Mouse (Mus musculus): Measurements from ENCODE around the gene Cdh22. TPM values are rescaled to one million over a fixed set of nuclear protein-coding genes. Genes with fewer than 3 reads are reported as not detected.

The Cdh22 gene
- total and polyA plus RNA-seq, 2 experiments from 2014 or later = 19.2 to 47.3 TPM

DNA sequence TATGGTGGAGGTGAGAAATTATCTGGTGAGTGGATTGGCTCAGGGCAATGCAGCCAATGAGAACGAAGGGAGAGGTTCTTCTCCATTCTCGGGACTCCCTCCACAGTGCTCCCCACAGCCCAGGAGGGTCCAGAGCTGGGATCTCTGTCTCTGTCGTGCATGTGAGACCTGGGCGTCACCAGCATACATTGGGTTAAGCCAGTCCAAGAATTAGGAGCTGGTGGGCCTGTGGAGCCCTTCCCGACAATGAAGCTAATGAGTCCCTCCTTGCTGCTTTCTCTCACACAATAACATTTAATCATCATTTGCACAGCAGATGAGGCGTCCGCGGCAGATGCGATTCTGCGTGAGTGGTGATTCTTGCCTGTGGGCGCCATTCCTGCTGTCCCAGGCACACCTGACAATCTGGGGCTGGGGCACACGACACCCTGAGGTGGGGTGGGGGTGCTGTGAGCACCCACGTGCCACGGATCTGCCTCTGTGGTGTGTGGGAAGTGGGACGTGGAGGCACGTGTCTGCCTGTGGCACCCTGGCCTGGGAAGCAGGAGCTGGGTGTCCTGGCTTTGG lies 129.1 kb downstream of the Cdh22 start:
- Histone ChIP-seq H3K27me3 (ENCODE audit: insufficient read depth, low read length) (no peaks in the 10 kb centered on the region; the same call in 1 of the 2 replicates), H3K36me3 (ENCODE audit: insufficient read depth, low read length) (no peaks in the 10 kb centered on the region), H3K9me3 (ENCODE audit: low read length) (no peaks in the 10 kb centered on the region), H3K4me2 (ENCODE audit: low read depth, low read length) (no peak overlapping the region), H3K27ac (no peak overlapping the region; the same call in 1 of the 2 replicates), H3K4me3 (ENCODE audit: low read length) (no peak overlapping the region), H3K4me1 (ENCODE audit: insufficient read depth, low read length) (0 out of 2 replicates have a peak, but pooled peaks cover 5% of the 10 kb centered on the region), H3K9ac (replicated peaks; ENCODE audit: low read length) (no peak overlapping the region)
- TF ChIP-seq CTCF (IDR thresholded peaks at IDR 0.05; ENCODE audit: low read depth) = no peak
- ATAC-seq = no peak
- no peak for DNase-seq (ENCODE audit: low spot score)
- WGBS = 53% methylated on average over 16 of the region's 16 CpGs

DNA sequence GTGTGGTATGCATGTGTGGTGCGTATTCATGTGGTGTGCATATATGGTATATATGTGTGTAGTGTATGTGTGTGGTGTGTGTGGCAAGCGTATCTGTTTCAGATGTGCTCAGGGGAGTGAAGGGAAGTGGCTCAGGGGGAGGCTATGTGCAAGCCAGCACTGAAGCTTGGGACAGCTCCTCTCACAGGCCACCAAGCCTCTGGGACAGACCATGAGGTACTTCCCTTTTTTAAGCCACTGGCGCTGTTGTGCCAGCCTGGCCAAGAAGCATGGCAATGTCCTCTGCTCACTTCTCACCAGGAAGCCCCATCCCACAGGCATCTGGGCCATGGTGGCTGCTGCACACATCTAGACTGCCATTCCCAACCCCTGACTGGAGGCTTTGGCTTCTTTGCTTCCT lies 131.7 kb downstream of the Cdh22 start:
- ATAC-seq (no peak), DNase-seq (ENCODE audit: low spot score) (no peak)
- no peaks in the 10 kb centered on the region for H3K9me3 ChIP-seq (ENCODE audit: low read length)
- no peak for TF ChIP-seq CTCF (IDR thresholded peaks at IDR 0.05; ENCODE audit: low read depth)
- H3K4me1 ChIP-seq (ENCODE audit: insufficient read depth, low read length) = 0 out of 2 replicates have a peak, but pooled peaks cover 5% of the 10 kb centered on the region
- no peaks in the 10 kb centered on the region for H3K36me3 ChIP-seq (ENCODE audit: insufficient read depth, low read length)
- no peak overlapping the region for H3K4me2 ChIP-seq (ENCODE audit: low read depth, low read length)
- H3K27me3 ChIP-seq (ENCODE audit: insufficient read depth, low read length) = no peaks in the 10 kb centered on the region; the same call in 1 of the 2 replicates
- 78% methylated on average over 3 of the region's 3 CpGs for WGBS
- no peak overlapping the region for H3K4me3 ChIP-seq (ENCODE audit: low read length)
- H3K27ac ChIP-seq = no peak overlapping the region
- H3K9ac ChIP-seq (replicated peaks; ENCODE audit: low read length) = no peak overlapping the region

DNA sequence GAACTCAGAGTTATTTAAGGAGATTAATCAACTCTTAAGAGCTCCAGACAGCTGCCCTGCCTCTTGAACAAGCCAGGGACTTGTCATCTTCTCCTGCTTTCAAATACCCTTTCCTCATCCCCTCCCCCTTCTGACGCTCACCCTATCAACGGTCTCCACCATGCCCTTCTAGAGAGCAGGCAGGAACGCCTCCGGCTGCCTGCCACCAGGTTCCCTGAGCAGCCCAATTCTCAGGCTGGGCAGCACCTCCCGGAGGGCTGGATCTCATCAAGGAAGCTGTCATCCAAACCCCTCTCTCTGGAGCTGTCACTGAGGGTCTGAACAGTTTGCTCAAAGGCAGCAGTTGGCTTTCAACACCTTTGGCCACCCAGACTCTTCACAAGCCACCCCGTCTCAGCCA lies 133.9 kb downstream of the Cdh22 start:
- ATAC-seq (no peak), DNase-seq (ENCODE audit: low spot score) (no peak)
- Histone ChIP-seq H3K27ac (no peak overlapping the region), H3K27me3 (ENCODE audit: insufficient read depth, low read length) (no peaks in the 10 kb centered on the region; the same call in 1 of the 2 replicates), H3K4me3 (ENCODE audit: low read length) (no peak overlapping the region), H3K9me3 (ENCODE audit: low read length) (no peaks in the 10 kb centered on the region), H3K4me2 (ENCODE audit: low read depth, low read length) (no peak overlapping the region), H3K9ac (replicated peaks; ENCODE audit: low read length) (no peak overlapping the region), H3K4me1 (ENCODE audit: insufficient read depth, low read length) (0 out of 2 replicates have a peak, but pooled peaks cover 5% of the 10 kb centered on the region), H3K36me3 (ENCODE audit: insufficient read depth, low read length) (no peaks in the 10 kb centered on the region)
- WGBS = 19% methylated on average over 6 of the region's 6 CpGs
- TF ChIP-seq CTCF (IDR thresholded peaks at IDR 0.05; ENCODE audit: low read depth) = no peak

GRCm38 (mm10) chr2:165098861-165099260 lies 135.8 kb downstream of the Cdh22 start:
- no peak for TF ChIP-seq CTCF (IDR thresholded peaks at IDR 0.05; ENCODE audit: low read depth)
- no peaks in the 10 kb centered on the region for H3K27me3 ChIP-seq (ENCODE audit: insufficient read depth, low read length)
- ATAC-seq = no peak
- H3K36me3 ChIP-seq (ENCODE audit: insufficient read depth, low read length) = no peaks in the 10 kb centered on the region
- WGBS = 80% methylated on average over 3 of the region's 3 CpGs
- no peak overlapping the region for H3K9ac ChIP-seq (replicated peaks; ENCODE audit: low read length)
- no peak for DNase-seq (ENCODE audit: low spot score)
- H3K9me3 ChIP-seq (ENCODE audit: low read length) = no peaks in the 10 kb centered on the region
- no peak overlapping the region for H3K4me3 ChIP-seq (ENCODE audit: low read length)
- no peak overlapping the region for H3K27ac ChIP-seq
- no peak overlapping the region for H3K4me2 ChIP-seq (ENCODE audit: low read depth, low read length)
- 0 out of 2 replicates have a peak, but pooled peaks cover 5% of the 10 kb centered on the region for H3K4me1 ChIP-seq (ENCODE audit: insufficient read depth, low read length)

DNA sequence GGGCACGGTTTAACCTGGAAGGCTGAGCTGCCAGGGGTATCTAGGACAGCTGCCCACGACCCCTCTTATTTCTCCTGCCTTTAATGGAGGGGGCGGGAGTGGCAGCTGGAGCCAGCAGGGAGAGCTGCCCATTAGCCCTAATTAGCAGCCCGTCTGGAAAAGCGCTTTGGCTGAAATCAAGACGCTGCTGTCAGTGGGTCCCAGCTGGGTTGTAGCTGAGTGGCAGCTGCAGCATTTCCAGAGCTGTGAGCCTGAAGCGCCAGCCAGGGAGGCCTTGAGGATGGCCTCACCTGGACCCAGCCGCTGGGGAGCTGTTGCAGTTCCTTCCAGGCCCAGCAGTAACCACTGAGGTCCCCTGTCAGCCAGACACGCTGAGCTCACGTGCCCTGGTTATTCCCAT lies 138.3 kb downstream of the Cdh22 start:
- 19% methylated on average over 10 of the region's 10 CpGs for WGBS
- peak; percentile 77 for DNase-seq (ENCODE audit: low spot score)

DNA sequence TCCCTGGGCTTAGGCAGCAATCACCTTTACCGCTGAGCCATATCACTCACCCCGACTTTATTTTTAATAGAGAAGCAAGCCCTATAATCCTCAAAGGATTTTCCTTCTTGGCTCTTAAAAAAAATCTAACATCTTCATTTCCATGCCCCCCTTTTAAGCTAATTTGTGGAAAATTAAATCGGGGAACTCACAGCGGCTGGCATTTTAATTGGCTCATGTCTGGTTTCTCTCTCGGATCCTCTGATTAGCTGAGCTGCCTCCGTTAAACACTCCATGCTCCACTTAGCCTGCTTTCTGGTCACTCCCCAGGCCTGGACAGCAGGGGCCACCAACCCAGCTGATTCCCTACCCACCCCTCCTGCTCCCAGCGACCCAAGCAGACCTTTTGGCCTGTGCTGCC lies 142.3 kb downstream of the Cdh22 start:
- Histone ChIP-seq H3K27me3 (ENCODE audit: insufficient read depth, low read length) (no peaks in the 10 kb centered on the region), H3K4me2 (ENCODE audit: low read depth, low read length) (no peak overlapping the region), H3K9me3 (ENCODE audit: low read length) (no peaks in the 10 kb centered on the region), H3K36me3 (ENCODE audit: insufficient read depth, low read length) (no peaks in the 10 kb centered on the region), H3K9ac (replicated peaks; ENCODE audit: low read length) (no peak overlapping the region), H3K4me3 (ENCODE audit: low read length) (no peak overlapping the region), H3K27ac (no peak overlapping the region), H3K4me1 (ENCODE audit: insufficient read depth, low read length) (no peaks in the 10 kb centered on the region)
- no peak for ATAC-seq
- no peak for DNase-seq (ENCODE audit: low spot score)
- 49% methylated on average over 7 of the region's 7 CpGs for WGBS
- no peak for TF ChIP-seq CTCF (IDR thresholded peaks at IDR 0.05; ENCODE audit: low read depth)

More for the DNA sequence above, 138.3 kb downstream of the Cdh22 start:
- H3K9ac ChIP-seq (replicated peaks; ENCODE audit: low read length) = no peak overlapping the region; the same call in 1 of the 2 replicates
- H3K36me3 ChIP-seq (ENCODE audit: insufficient read depth, low read length) = no peaks in the 10 kb centered on the region
- no peak overlapping the region for H3K4me3 ChIP-seq (ENCODE audit: low read length)
- H3K4me1 ChIP-seq (ENCODE audit: insufficient read depth, low read length) = 0 out of 2 replicates have a peak, but pooled peaks cover 5% of the 10 kb centered on the region
- no peaks in the 10 kb centered on the region for H3K9me3 ChIP-seq (ENCODE audit: low read length)
- no peak overlapping the region for H3K27ac ChIP-seq
- ATAC-seq = peak; percentile 28; the same call in 1 of the 2 replicates
- no peaks in the 10 kb centered on the region for H3K27me3 ChIP-seq (ENCODE audit: insufficient read depth, low read length)
- no peak for TF ChIP-seq CTCF (IDR thresholded peaks at IDR 0.05; ENCODE audit: low read depth)
- H3K4me2 ChIP-seq (ENCODE audit: low read depth, low read length) = no peak overlapping the region

GRCm38 (mm10) chr2:165091433-165091965 lies 143.2 kb downstream of the Cdh22 start:
- no peak overlapping the region for H3K9ac ChIP-seq (replicated peaks; ENCODE audit: low read length)
- DNase-seq (ENCODE audit: low spot score) (no peak), ATAC-seq (no peak)
- no peak for TF ChIP-seq CTCF (IDR thresholded peaks at IDR 0.05; ENCODE audit: low read depth)
- no peaks in the 10 kb centered on the region for H3K36me3 ChIP-seq (ENCODE audit: insufficient read depth, low read length)
- H3K4me3 ChIP-seq (ENCODE audit: low read length) = no peak overlapping the region
- H3K27ac ChIP-seq = no peak overlapping the region
- no peaks in the 10 kb centered on the region for H3K27me3 ChIP-seq (ENCODE audit: insufficient read depth, low read length)
- H3K4me2 ChIP-seq (ENCODE audit: low read depth, low read length) = no peak overlapping the region
- 56% methylated on average over 8 of the region's 8 CpGs for WGBS
- H3K9me3 ChIP-seq (ENCODE audit: low read length) = no peaks in the 10 kb centered on the region
- H3K4me1 ChIP-seq (ENCODE audit: insufficient read depth, low read length) = no peaks in the 10 kb centered on the region

Data from hindbrain, postnatal 0 days (tissue).